Mouse (Mus musculus) neural tube, embryonic 12.5 days (tissue): ENCODE measurements around the gene Gm20388. TPM values are rescaled to one million over a fixed set of nuclear protein-coding genes. Genes with fewer than 3 reads are reported as not detected.
"Not testable (repeated sequence)": the region's sequence is repeated elsewhere in the genome, so short reads cannot be mapped to it uniquely, and the experiment has no call there.

Experiments
- ATAC-seq: fragments of 200-750 bp; cut with Nextera tagmentation; 2 replicates; pipeline ENCODE4 v1.8.0; 2017; ENCODE audit warnings: low read depth, mild to moderate bottlenecking, moderate TSS enrichment, moderate library complexity; ENCODE audit not compliant: low FRiP score
- H3K27ac ChIP-seq: fragments of 300-500 bp; sonication (generic); 2 replicates; pipeline ENCODE4 v1.5.1; 2016
- H3K27me3 ChIP-seq: fragments of 300-500 bp; sonication (generic); replicated peaks from 2 replicates; pipeline ENCODE4 v1.6.1; 2016; ENCODE audit warnings: mild to moderate bottlenecking
- H3K36me3 ChIP-seq: fragments of 300-500 bp; sonication (generic); 2 replicates; pipeline ENCODE4 v1.6.1; 2016; ENCODE audit warnings: mild to moderate bottlenecking
- H3K4me1 ChIP-seq: fragments of 300-500 bp; sonication (generic); 2 replicates; pipeline ENCODE4 v1.6.1; 2016
- H3K4me2 ChIP-seq: fragments of 300-500 bp; sonication (generic); replicated peaks from 2 replicates; pipeline ENCODE4 v1.6.1; 2016; ENCODE audit warnings: mild to moderate bottlenecking
- H3K4me3 ChIP-seq: fragments of 300-500 bp; sonication (generic); 2 replicates; pipeline ENCODE4 v1.5.1; 2016
- H3K9ac ChIP-seq: fragments of 300-500 bp; sonication (generic); 2 replicates; pipeline ENCODE4 v1.6.1; 2016; ENCODE audit warnings: mild to moderate bottlenecking
- H3K9me3 ChIP-seq: fragments of 300-500 bp; sonication (generic); 2 replicates; pipeline ENCODE4 v1.6.1; 2016; ENCODE audit warnings: mild to moderate bottlenecking
- WGBS: fragments of 180-500 bp; shearing (Covaris S2); methylation state at CpG from one replicate; pipeline ENCODE4 v1.1.7; 2016; 5-methylcytosine and 5-hydroxymethylcytosine counted together
- polyA plus RNA-seq: library from polyadenylated mRNA; unstranded; fragments of >200 nt; fragmentation: Nextera tagmentation; extraction: Ambion mirVana; gene quantifications from 2 replicates; pipeline ENCODE4 v1.2.1, GENCODE M21; 2016

The Gm20388 gene
- polyA plus RNA-seq, 1 experiment from 2014 or later, result not detected

DNA sequence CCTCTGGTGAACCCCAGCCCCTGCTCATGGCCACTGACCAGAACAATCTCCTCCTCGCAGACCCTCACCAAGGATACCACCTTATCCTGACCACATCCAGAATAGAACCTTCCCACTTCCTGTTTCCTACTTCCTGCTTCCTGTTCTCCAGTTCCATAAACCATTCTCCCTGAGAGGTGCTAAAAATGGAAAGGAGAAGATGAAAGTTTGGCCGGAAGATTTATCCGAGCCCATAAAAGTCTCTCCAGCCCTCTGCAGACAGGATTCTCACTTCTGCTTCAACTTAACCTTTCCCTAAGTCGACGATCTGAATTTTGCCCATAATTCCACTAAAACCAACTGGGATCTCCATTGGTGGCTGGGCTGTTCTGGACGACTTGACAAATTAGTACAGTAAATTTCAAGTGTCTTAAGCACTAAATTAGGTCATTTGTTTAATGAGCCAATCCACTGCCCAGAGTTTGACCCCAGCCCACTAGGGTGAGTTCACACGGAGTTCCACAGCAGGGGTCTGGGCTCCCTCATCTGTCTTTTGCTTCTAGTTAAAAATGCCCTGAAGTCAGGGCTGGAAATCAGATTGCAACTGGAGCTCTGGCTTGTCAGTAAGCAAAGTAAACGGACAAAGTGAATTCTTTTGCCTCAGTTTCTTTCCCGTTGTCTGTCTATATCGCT is 1391.5 kb downstream of the Gm20388 start:
- Histone ChIP-seq H3K4me3 (peak overlapping the region; percentile 15; the same call in 1 of the 2 replicates), H3K9ac (no peak overlapping the region), H3K4me1 (peaks cover 32% of the 10 kb centered on the region), H3K9me3 (no peaks in the 10 kb centered on the region), H3K36me3 (no peaks in the 10 kb centered on the region), H3K27me3 (no peaks in the 10 kb centered on the region), H3K27ac (peak overlapping the region; percentile 37; the same call in 1 of the 2 replicates), H3K4me2 (peak overlapping the region; percentile 48)
- ATAC-seq, result no peak
- WGBS, result 36% methylated on average over 10 of the region's 10 CpGs

GRCm38 (mm10) chr8:121307723-121308122 is 1397.1 kb downstream of the Gm20388 start:
- no peak overlapping the region for H3K9ac ChIP-seq
- no peak overlapping the region for H3K4me2 ChIP-seq
- 83% methylated on average over 7 of the region's 7 CpGs for WGBS
- peaks cover 18% of the 10 kb centered on the region for H3K4me1 ChIP-seq
- H3K9me3 ChIP-seq, result no peaks in the 10 kb centered on the region
- no peak for ATAC-seq
- H3K27ac ChIP-seq, result no peak overlapping the region
- no peaks in the 10 kb centered on the region for H3K36me3 ChIP-seq
- H3K27me3 ChIP-seq, result 0 out of 2 replicates have a peak, but pooled peaks cover 7% of the 10 kb centered on the region
- no peak overlapping the region for H3K4me3 ChIP-seq

- WGBS, result 9% methylated on average over 25 of the region's 25 CpGs
These were observed 1400.6 kb downstream of the Gm20388 start for GRCm38 (mm10) chr8:121310976-121311819.

DNA sequence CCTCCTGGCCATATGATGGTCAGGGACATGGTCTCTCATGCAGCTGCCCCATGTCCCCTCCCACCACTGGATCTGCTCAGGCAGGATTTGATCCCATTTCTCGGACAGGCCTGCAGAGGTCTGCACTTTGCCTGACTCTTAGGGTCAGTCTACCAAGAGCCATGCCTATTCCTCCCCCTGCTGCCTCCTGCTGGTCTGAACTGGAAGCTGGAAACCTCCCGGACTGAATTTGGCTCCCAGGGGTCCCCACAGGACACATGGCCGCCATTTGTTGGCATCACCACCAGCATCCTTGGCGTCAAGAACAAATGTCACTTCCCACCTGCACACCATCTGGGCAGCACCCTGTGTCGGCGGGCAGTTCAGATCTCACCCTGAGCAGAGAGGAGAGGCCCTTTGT is 1402.8 kb downstream of the Gm20388 start:
- Histone ChIP-seq H3K27ac (no peak overlapping the region), H3K4me1 (peaks cover 18% of the 10 kb centered on the region), H3K36me3 (no peaks in the 10 kb centered on the region), H3K4me3 (no peak overlapping the region), H3K27me3 (0 out of 2 replicates have a peak, but pooled peaks cover 3% of the 10 kb centered on the region), H3K4me2 (no peak overlapping the region), H3K9ac (no peak overlapping the region), H3K9me3 (no peaks in the 10 kb centered on the region)
- ATAC-seq, result no peak
- 46% methylated on average over 6 of the region's 6 CpGs for WGBS

More at GRCm38 (mm10) chr8:121310976-121311819, 1400.6 kb downstream of the Gm20388 start:
- H3K9me3 ChIP-seq, result no peaks in the 10 kb centered on the region
- 0 out of 2 replicates have a peak overlapping the region, but pooled peaks have one; percentile 26 for H3K9ac ChIP-seq
- peak overlapping the region; percentile 50 for H3K4me2 ChIP-seq
- H3K27ac ChIP-seq, result no peak overlapping the region
- H3K4me1 ChIP-seq, result peaks cover 18% of the 10 kb centered on the region
- no peaks in the 10 kb centered on the region for H3K36me3 ChIP-seq
- no peak overlapping the region for H3K4me3 ChIP-seq
- 0 out of 2 replicates have a peak, but pooled peaks cover 7% of the 10 kb centered on the region for H3K27me3 ChIP-seq
- peak; percentile 63; the same call in 1 of the 2 replicates for ATAC-seq

GRCm38 (mm10) chr8:121314036-121314435 is 1403.4 kb downstream of the Gm20388 start:
- Histone ChIP-seq H3K9ac (no peak overlapping the region), H3K9me3 (no peaks in the 10 kb centered on the region), H3K4me1 (peaks cover 18% of the 10 kb centered on the region), H3K27me3 (no peaks in the 10 kb centered on the region), H3K4me2 (no peak overlapping the region), H3K36me3 (no peaks in the 10 kb centered on the region), H3K27ac (no peak overlapping the region), H3K4me3 (no peak overlapping the region)
- WGBS, result 53% methylated on average over 5 of the region's 5 CpGs
- no peak for ATAC-seq

DNA sequence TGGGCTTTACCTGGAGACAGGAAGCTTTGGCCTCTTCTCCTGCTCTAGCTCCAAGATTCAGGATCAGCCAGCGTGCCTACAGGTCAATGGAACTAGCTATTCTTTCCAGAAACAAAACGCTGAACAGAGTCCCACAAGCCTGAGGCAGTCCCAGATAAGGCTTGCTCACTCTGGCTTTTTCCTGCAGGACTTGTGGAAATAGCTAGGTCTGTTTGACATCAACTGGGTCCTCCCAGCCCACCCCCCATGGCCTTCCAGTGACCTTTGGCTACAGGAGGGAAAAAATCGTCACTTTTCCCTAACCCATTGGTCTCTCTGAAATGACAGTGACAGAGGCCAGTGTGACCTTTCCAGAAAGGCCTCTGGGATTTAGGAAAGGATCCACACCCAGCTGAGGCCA is 1404.9 kb downstream of the Gm20388 start:
- H3K4me3 ChIP-seq, result no peak overlapping the region
- no peak overlapping the region for H3K27ac ChIP-seq
- ATAC-seq, result no peak
- H3K9me3 ChIP-seq, result no peaks in the 10 kb centered on the region
- peaks cover 13% of the 10 kb centered on the region for H3K4me1 ChIP-seq
- H3K27me3 ChIP-seq, result no peaks in the 10 kb centered on the region
- no peaks in the 10 kb centered on the region for H3K36me3 ChIP-seq
- H3K9ac ChIP-seq, result no peak overlapping the region
- WGBS, result 53% methylated on average over 3 of the region's 3 CpGs
- no peak overlapping the region for H3K4me2 ChIP-seq

DNA sequence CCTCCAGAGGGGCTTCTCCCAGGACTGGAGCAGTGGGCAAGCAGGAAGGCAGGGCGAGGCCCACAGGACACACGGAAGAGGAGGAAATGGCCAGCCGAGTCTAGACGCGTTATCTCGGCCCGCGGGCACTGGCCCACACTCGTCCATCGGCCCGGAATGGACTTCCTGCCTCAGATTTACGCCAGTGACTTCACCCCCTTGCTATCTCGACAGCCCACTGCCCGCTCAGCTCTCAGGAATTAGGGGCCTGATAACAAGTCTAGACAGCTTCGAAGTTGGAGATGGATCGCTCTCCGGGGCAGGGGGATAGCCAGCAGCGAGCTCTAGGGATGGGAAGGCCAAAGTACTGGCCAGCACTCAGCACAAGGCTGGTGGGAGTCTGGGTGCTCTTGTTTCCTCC is 1405.4 kb downstream of the Gm20388 start:
- 68% methylated on average over 18 of the region's 18 CpGs for WGBS
- no peak overlapping the region for H3K4me2 ChIP-seq
- no peaks in the 10 kb centered on the region for H3K27me3 ChIP-seq
- H3K9me3 ChIP-seq, result no peaks in the 10 kb centered on the region
- ATAC-seq, result no peak
- H3K9ac ChIP-seq, result no peak overlapping the region
- H3K27ac ChIP-seq, result no peak overlapping the region
- H3K4me3 ChIP-seq, result no peak overlapping the region
- peaks cover 9% of the 10 kb centered on the region for H3K4me1 ChIP-seq
- H3K36me3 ChIP-seq, result no peaks in the 10 kb centered on the region

DNA sequence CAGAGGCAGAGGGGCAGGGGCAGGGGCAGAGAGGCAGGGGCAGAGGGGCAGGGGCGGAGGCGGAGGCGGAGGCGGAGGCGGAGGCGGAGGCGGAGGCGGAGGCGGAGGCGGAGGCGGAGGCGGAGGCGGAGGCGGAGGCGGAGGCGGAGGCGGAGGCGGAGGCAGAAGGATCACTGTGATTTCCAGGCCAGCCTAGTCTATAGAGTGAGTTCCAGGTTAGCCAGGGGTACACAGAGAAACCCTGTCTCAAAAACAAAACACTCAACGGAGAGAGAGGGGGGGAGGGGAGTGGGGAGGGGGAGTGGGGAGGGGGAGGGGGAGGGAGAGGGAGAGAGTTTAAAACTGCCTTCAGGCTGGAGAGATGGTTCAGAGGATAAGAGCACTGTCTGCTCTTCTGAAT is 1408.1 kb downstream of the Gm20388 start:
- not testable (repeated sequence) for H3K27ac ChIP-seq, ATAC-seq, H3K27me3 ChIP-seq, H3K4me1 ChIP-seq, H3K4me3 ChIP-seq, H3K4me2 ChIP-seq, H3K9me3 ChIP-seq, H3K36me3 ChIP-seq, H3K9ac ChIP-seq
- no CpG with 5 or more reads among the region's 19 CpGs for WGBS

DNA sequence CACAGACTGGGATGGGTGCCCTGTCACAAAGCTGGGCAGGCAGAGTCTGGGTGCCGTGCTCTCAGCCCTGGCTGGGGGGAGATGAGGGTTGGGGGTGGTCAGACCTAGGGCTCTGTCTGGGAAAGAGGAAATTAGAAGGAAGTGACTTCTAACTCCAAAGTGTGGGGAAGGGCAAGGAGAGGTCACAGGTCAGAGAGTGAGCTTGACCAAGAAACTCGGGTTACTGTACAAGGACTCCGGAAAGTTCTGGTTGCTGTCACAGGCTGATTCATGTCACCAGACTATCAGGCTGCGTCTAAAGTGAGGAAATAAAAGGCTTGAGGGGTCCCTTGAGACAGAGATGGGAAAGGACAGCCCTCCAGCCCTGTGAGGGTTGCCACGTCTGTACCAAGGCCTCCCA is 1408.8 kb downstream of the Gm20388 start:
- no peaks in the 10 kb centered on the region for H3K27me3 ChIP-seq
- no peak overlapping the region for H3K9ac ChIP-seq
- H3K36me3 ChIP-seq, result no peaks in the 10 kb centered on the region
- H3K4me3 ChIP-seq, result no peak overlapping the region
- no peak for ATAC-seq
- H3K27ac ChIP-seq, result no peak overlapping the region
- WGBS, result 64% methylated on average over 5 of the region's 5 CpGs
- H3K4me2 ChIP-seq, result no peak overlapping the region
- H3K9me3 ChIP-seq, result no peaks in the 10 kb centered on the region
- no peaks in the 10 kb centered on the region for H3K4me1 ChIP-seq

- Histone ChIP-seq H3K9me3 (no peaks in the 10 kb centered on the region), H3K4me1 (peaks cover 6% of the 10 kb centered on the region; the same call in 1 of the 2 replicates), H3K4me2 (no peak overlapping the region), H3K36me3 (no peaks in the 10 kb centered on the region), H3K4me3 (no peak overlapping the region), H3K27ac (no peak overlapping the region), H3K27me3 (no peaks in the 10 kb centered on the region), H3K9ac (no peak overlapping the region)
- ATAC-seq, result no peak
- WGBS, result 64% methylated on average over 18 of the region's 18 CpGs
These were observed 1415.7 kb downstream of the Gm20388 start for GRCm38 (mm10) chr8:121326164-121326910.

GRCm38 (mm10) chr8:121332436-121332835 is 1421.8 kb downstream of the Gm20388 start:
- H3K27me3 ChIP-seq, result no peaks in the 10 kb centered on the region
- peaks cover 14% of the 10 kb centered on the region for H3K4me1 ChIP-seq
- no peak for ATAC-seq
- H3K9ac ChIP-seq, result no peak overlapping the region
- no peak overlapping the region for H3K4me2 ChIP-seq
- H3K9me3 ChIP-seq, result peaks cover 5% of the 10 kb centered on the region; the same call in 1 of the 2 replicates
- no peaks in the 10 kb centered on the region for H3K36me3 ChIP-seq
- H3K27ac ChIP-seq, result no peak overlapping the region
- H3K4me3 ChIP-seq, result no peak overlapping the region
- WGBS, result 66% methylated on average over 8 of the region's 8 CpGs
